Mouse (Mus musculus): ENCODE results near the gene Ptprcap.

Ptprcap gene

GRCm38 (mm10) chr19:4197180-4197579 lies 43.8 kb downstream of the Ptprcap start:
- DNase-seq, result no peak

- peak; percentile 100 for DNase-seq
Measured at GRCm38 (mm10) chr19:4201291-4201909, 48.0 kb downstream of the Ptprcap start, which contains the start of gene Rad9a. TSS of gene Rad9a (minus strand) at chr19:4201662.

DNA sequence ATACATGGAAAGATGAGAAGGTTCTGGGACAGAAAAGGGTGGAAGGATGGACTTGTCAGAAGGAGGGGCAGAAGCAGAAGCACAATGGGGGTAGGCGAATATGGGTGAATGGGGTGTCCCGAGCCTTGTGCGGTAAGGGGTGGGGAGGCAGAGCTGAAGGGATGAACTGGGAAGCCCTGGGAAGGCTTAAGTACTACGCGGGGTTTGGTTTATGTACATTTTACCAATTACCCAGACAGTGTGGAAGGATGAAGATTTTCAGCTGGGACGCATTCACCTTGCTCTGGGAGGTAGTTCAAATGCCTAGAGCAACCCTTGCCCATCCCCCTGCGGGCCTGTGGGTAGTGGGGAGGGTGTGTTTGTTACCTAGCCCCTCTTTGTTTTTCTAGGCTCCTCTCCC lies 48.7 kb downstream of the Ptprcap start:
- no peak for DNase-seq

DNA sequence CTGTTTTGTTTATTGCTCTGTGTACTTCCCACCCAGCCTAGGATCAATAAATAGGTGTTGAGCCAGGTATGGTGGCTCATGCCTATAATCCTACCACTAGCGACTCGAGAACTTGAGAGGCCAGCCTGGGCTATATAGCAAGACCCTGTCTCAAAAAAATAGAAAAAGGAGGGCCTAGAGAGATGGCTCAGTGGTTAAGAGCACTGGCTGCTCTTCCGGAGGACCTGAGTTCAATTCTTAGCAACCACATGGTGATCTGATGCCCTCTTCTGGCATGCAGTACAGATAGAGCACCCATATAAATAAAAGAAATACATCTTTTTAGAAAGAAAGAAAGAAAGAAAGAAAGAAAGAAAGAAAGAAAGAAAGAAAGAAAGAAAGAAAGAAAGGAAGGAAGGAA lies 49.7 kb downstream of the Ptprcap start:
- peak; percentile 56 for DNase-seq

- peak; percentile 62 for DNase-seq
Measured at GRCm38 (mm10) chr19:4203604-4204326, 50.4 kb downstream of the Ptprcap start.

DNA sequence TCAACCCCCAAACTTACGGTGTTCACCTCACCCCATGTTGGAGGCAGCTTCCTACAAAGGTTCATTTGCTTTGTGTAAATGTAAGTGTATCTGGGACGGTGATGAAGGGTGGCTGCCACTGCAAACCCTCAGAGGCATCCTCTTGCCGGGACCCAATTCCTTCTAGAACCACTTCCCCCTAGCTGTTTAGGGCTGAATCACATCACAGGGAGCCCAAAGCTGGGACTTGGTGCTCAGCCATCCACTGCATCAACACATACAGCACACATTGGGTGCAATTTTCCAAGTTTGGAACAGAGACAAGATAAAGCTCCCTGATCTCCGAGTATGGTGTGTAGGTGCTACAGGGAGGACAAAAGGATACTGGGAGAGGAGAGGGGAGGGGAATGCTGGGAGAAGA lies 51.5 kb downstream of the Ptprcap start:
- DNase-seq, result no peak
